Mouse (Mus musculus) midbrain, postnatal 0 days (tissue): ENCODE measurements at regions not wholly inside any gene's neighbourhood (a gene's known extent, or its start where the extent isn't known, plus 50 kb on each side); places are given as distances from the start of the nearest gene placed in this dataset.
A peak's percentile ranks its signal among the peaks of the same experiment; 100 is the strongest.

Source experiments
- ATAC-seq: fragments of 200-750 bp; cut with Nextera tagmentation; 2 replicates; pipeline ENCODE4 v1.8.0; 2017; ENCODE audit warnings: moderate number of reproducible peaks, mild to moderate bottlenecking, moderate TSS enrichment, moderate library complexity; ENCODE audit not compliant: low FRiP score
- DNase-seq: peaks from one replicate; pipeline ENCODE4 v3.0.0-alpha.2; 2015; ENCODE audit warnings: low spot score
- H3K27ac ChIP-seq: fragments of 300-500 bp; sonication (generic); 2 replicates; pipeline ENCODE4 v1.5.1; 2014; ENCODE audit warnings: low read depth, mild to moderate bottlenecking, low read length, mixed read lengths
- H3K27me3 ChIP-seq: fragments of 300-500 bp; sonication (generic); 2 replicates; pipeline ENCODE4 v1.6.1; 2014; ENCODE audit warnings: low read length, control low read depth, mixed read lengths; ENCODE audit not compliant: insufficient read depth
- H3K36me3 ChIP-seq: fragments of 300-500 bp; sonication (generic); 2 replicates; pipeline ENCODE4 v1.6.1; 2014; ENCODE audit warnings: low read length, control low read depth, mixed read lengths; ENCODE audit not compliant: insufficient read depth
- H3K4me1 ChIP-seq: fragments of 300-500 bp; sonication (generic); 2 replicates; pipeline ENCODE4 v1.6.1; 2014; ENCODE audit warnings: mild to moderate bottlenecking, control low read depth, antibody characterized with exemption, low read length, mixed read lengths; ENCODE audit not compliant: insufficient read depth
- H3K4me2 ChIP-seq: fragments of 300-500 bp; sonication (generic); 2 replicates; pipeline ENCODE4 v1.6.1; 2014; ENCODE audit warnings: low read depth, mild to moderate bottlenecking, low read length, mixed read lengths; ENCODE audit not compliant: poor library complexity, severe bottlenecking
- H3K4me3 ChIP-seq: fragments of 300-500 bp; sonication (generic); 2 replicates; pipeline ENCODE4 v1.5.1; 2014; ENCODE audit warnings: low read depth, mild to moderate bottlenecking, low read length, moderate library complexity
- H3K9ac ChIP-seq: fragments of 300-500 bp; sonication (generic); replicated peaks from 2 replicates; pipeline ENCODE4 v1.6.1; 2014; ENCODE audit warnings: mild to moderate bottlenecking, low read length, moderate library complexity, mixed read lengths; ENCODE audit not compliant: poor library complexity, severe bottlenecking
- H3K9me3 ChIP-seq: fragments of 300-500 bp; sonication (generic); 2 replicates; pipeline ENCODE4 v1.6.1; 2016; ENCODE audit warnings: low read length, control low read depth
- CTCF ChIP-seq: IDR thresholded peaks from 2 replicates; pipeline ENCODE4 v1.5.1; 2016; ENCODE audit warnings: antibody characterized with exemption, mild to moderate bottlenecking
- WGBS: fragments of 180-500 bp; shearing (Covaris S2); extraction: QIAGEN DNeasy Blood & Tissue Kit; methylation state at CpG from one replicate; pipeline ENCODE4 v1.1.7; 2014; 5-methylcytosine and 5-hydroxymethylcytosine counted together

DNA sequence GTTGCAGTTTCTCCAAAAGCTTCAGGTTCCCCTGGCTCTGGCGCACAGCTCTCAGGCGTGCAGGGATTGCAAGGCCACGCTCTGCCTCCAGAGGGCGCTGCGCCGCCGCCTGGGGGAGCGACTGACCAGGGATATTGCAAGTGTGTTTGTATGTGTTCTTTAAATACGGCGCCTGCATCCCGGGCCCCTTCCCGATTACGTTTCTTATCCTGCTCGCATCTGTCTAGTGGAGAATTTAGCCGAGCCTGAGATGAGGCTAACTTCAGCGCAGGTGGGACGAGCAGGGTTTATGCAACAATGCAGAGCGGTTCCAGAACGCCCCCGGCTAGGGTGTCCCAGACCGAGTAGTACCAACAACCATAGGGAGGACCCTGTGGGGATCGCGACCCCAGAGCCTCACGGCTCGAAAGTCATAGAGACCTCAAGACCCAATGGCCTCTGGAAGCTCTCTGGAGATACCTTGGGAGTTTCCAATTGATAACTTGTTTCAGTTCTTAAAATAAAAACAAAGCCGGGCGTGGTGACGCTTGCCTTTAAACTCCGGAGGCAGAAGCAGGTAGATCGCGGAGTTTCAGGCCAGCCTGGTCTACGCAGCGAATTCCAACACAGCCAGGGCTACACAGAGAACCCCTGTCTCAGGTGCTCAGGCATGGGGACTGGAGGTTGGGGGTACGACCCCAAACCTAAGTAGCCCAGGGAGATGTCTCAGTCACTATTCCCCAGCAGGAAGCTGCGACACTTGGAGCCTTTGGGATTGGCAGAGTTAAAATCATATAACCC is 87.8 kb upstream of the Sertad2 start:
- Histone ChIP-seq H3K27me3 (no peaks in the 10 kb centered on the region), H3K4me2 (peak overlapping the region; percentile 88), H3K9me3 (no peaks in the 10 kb centered on the region), H3K36me3 (no peaks in the 10 kb centered on the region), H3K27ac (no peak overlapping the region), H3K4me3 (peak overlapping the region; percentile 42), H3K9ac (peak overlapping the region; percentile 20), H3K4me1 (no peaks in the 10 kb centered on the region)
- under 1% methylated on average over 35 of the region's 35 CpGs for WGBS
- peak; percentile 98 for TF ChIP-seq CTCF
- ATAC-seq (peak; percentile 65), DNase-seq (peak; percentile 78)

DNA sequence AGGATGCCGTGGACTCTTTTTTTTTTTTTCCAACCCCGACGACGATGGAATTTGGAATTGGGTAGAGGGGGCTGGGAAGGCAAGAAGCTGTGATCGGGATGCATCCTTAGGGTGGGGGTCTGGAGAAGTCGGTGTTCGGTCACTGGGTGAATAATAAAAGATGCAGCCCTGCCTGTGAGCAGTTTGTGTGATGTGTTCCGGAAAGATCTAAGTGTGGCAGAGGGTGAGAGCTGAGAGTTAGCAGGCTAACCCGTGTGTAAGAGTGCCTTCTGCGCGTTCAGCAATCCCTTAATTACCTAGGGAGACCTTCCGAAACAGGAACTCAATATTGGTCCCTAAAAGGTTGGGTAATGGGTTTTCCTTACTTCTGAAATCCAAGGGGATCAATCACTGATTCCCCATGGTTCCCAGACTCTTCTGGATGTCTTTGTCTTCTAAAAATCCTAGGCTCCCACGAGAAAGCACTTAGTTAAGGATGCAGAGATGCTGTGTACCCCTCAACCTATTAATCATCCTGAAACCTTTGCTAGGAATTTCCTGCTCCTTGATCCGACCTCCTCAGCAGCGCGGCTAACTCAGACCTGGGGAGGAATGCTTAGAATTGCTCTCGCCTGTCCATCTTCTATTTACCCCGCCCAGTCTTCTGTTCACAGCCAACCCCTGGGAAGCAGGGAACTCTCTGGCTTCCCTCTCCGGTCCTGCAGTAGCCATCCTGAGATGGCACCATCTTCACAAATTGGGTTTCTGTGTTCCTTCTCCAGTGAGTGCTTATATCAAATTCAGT is 87.0 kb upstream of the Sertad2 start:
- peak overlapping the region; percentile 88 for H3K4me2 ChIP-seq
- H3K9ac ChIP-seq = peak overlapping the region; percentile 20; the same call in 1 of the 2 replicates
- ATAC-seq = no peak; the same call in 1 of the 2 replicates
- H3K36me3 ChIP-seq = no peaks in the 10 kb centered on the region
- DNase-seq = peak; percentile 50
- peak overlapping the region; percentile 42 for H3K4me3 ChIP-seq
- no peak for TF ChIP-seq CTCF
- H3K27ac ChIP-seq = no peak overlapping the region
- no peaks in the 10 kb centered on the region for H3K27me3 ChIP-seq
- no peaks in the 10 kb centered on the region for H3K4me1 ChIP-seq
- WGBS = 3% methylated on average over 19 of the region's 19 CpGs
- no peaks in the 10 kb centered on the region for H3K9me3 ChIP-seq

DNA sequence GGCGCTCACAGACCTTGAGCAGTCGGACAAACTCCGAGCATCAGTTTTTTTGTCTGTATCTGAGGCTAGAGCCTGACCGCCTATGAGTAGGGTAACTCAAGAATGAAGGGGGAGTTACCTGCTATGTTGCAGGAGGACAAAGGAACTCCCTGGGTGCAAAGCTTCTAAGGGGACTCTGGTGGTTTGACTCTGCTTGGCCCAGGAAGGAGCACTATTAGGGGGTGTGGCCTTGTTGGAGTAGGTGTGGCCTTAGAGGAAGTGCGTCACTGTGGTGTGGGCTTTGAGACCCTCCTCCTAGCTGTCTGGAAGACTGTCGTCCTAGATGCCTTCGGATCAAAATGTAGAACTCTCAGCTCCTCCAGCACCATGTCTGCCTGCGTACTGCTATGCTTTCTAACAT is 83.9 kb upstream of the Sertad2 start:
- WGBS = 96% methylated on average over 8 of the region's 8 CpGs
- H3K27ac ChIP-seq = no peak overlapping the region
- no peak for TF ChIP-seq CTCF

DNA sequence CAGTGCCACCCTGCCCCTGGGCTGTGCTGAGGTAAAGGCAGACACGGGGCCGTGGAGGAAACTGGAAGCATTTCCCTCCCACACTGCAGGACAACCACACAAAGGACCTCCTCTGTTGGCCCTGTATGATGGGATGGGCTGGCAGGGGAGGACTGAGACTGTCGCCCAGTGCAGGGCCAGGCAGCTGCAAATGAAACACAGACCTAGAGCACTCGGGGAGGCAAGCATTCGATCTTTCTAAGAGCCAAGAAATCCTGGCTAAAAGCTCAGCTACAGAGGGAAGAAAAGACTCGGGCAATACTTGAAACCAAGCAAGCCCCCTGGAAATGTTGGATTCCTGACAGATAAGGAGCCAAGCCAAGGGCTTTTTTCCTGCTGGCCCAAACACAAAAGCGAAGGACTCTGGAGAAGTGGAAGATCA is 82.5 kb upstream of the Sertad2 start:
- DNase-seq (peak; percentile 77), ATAC-seq (peak; percentile 60)
- no peak overlapping the region for H3K4me3 ChIP-seq
- H3K9ac ChIP-seq = no peak overlapping the region
- no peak for TF ChIP-seq CTCF
- no peaks in the 10 kb centered on the region for H3K9me3 ChIP-seq
- H3K4me1 ChIP-seq = no peaks in the 10 kb centered on the region
- H3K4me2 ChIP-seq = no peak overlapping the region
- H3K27me3 ChIP-seq = no peaks in the 10 kb centered on the region
- 46% methylated on average over 7 of the region's 7 CpGs for WGBS
- peak overlapping the region; percentile 47; the same call in 1 of the 2 replicates for H3K27ac ChIP-seq
- H3K36me3 ChIP-seq = no peaks in the 10 kb centered on the region

More for the DNA sequence above, 83.9 kb upstream of the Sertad2 start:
- Histone ChIP-seq H3K4me3 (no peak overlapping the region), H3K9me3 (no peaks in the 10 kb centered on the region), H3K4me2 (no peak overlapping the region), H3K9ac (no peak overlapping the region), H3K36me3 (no peaks in the 10 kb centered on the region), H3K27me3 (no peaks in the 10 kb centered on the region), H3K4me1 (no peaks in the 10 kb centered on the region)
- no peak for DNase-seq
- no peak for ATAC-seq

DNA sequence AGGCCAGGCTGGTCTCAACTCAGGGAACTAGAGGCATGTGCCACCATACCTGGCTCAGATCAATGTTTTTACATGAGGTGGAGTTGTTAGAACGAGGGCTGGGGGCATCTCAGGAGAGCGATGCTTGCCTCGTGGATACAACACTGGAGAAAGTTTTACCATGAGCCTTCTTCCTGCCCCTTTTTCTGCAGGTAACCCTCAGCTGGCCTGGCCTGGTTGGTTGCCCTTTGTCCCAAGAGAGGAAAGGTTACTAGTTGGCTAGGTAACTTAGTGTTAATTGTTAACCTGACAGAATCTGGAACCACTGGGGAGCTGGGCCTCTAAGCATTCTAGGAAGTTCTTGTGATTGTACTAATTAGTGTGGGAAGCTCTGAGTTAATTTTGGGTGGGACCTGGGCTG is 81.0 kb upstream of the Sertad2 start:
- no peak for ATAC-seq
- WGBS = 87% methylated on average over 3 of the region's 3 CpGs
- no peak overlapping the region for H3K9ac ChIP-seq

DNA sequence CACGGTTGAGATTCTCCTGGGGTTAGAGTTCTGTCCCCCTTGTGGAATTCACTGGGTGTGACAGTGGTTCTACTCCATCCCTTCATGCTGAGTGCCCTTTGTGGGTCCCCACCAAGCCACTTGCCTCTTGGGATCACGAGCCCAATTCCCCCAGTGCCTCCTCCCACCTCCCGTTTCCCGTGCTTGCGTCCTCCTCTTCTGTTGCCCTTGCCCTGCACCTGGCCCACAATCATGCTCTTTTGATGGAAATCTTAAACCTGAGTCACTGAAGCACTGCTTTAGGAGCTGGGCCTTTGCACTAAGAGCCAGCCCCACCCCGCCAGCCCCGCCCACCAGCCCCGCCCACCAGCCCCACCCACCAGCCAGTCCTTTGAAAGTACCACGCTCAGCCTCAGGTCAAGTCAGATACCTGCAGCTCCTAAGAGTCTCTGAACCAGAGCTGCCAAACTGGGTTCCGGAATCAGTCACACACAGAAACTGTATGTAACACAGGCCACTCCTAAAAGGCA is 79.8 kb upstream of the Sertad2 start:
- Histone ChIP-seq H3K4me2 (no peak overlapping the region), H3K4me3 (no peak overlapping the region), H3K9ac (no peak overlapping the region), H3K36me3 (no peaks in the 10 kb centered on the region), H3K27me3 (no peaks in the 10 kb centered on the region), H3K4me1 (no peaks in the 10 kb centered on the region), H3K27ac (no peak overlapping the region), H3K9me3 (no peaks in the 10 kb centered on the region)
- DNase-seq (no peak), ATAC-seq (no peak)
- TF ChIP-seq CTCF = no peak
- 30% methylated on average over 10 of the region's 10 CpGs for WGBS

More for the DNA sequence above, 81.0 kb upstream of the Sertad2 start:
- H3K4me3 ChIP-seq = no peak overlapping the region
- no peaks in the 10 kb centered on the region for H3K27me3 ChIP-seq
- H3K4me1 ChIP-seq = no peaks in the 10 kb centered on the region
- H3K4me2 ChIP-seq = no peak overlapping the region
- no peaks in the 10 kb centered on the region for H3K9me3 ChIP-seq
- no peak overlapping the region for H3K27ac ChIP-seq
- H3K36me3 ChIP-seq = no peaks in the 10 kb centered on the region
- no peak for DNase-seq
- TF ChIP-seq CTCF = no peak
